Mouse (Mus musculus): ENCODE measurements around the gene Hs6st1. TPM values are rescaled to one million over a fixed set of nuclear protein-coding genes. Genes with fewer than 3 reads are reported as not detected.

Gene Hs6st1
- total and polyA plus RNA-seq, 3 experiments: 9.1 to 18.1 (median 17.7) TPM

DNA sequence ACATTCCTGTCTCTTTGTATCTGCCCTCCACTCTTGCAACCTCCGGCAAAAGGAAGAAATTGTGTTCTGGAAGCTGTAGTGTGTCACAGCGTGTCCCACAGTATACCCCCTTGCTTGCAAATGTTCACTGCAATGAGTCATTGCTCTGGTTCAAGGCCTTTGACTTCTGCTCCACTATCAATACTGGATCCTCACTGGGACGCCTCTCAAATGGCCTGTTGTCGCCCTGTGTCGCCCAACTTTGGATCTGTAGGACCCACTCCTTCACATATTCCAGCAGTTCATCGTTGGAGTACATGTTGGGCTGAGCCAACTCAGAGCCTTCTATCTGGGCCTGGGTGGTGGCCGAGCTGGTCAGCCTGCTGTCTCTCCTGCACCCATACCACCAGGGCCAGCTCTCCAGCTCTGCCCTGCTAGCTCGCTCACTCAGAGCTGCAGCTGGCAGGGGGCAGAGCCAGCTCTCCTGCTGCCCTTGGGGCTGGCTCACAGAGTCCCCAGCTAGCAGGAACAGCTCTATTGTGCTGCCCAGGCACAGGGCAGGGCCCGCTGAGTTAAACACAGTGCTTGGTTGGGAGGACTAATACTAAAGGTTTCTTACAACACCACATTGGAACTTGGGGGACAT lies 50.0 kb downstream of the Hs6st1 start:
- no peaks in the 10 kb centered on the region for H3K9me3 ChIP-seq (replicated peaks; ENCODE audit: low read length)
- in situ Hi-C loops (cut with MboI; ENCODE audit: low pct_ligation_motif_present, low pct_unique_long_range_greater_than_20kb, low sequenced_read_pairs): no loop called here
- H3K4me2 ChIP-seq (ENCODE audit: insufficient read depth, low read depth, poor library complexity, severe bottlenecking): no peak overlapping the region
- DNase-seq (ENCODE audit: extremely low read depth): no peak
- no peaks in the 10 kb centered on the region for H3K36me3 ChIP-seq (replicated peaks in 1 of 2; ENCODE audit: control insufficient read depth in 1 of 2, insufficient read depth in 1 of 2, low read length in 1 of 2)
- no peak overlapping the region for H3K27ac ChIP-seq (ENCODE audit: insufficient read depth, low read depth)
- TF ChIP-seq IRF4 (IDR thresholded peaks at IDR 0.05; ENCODE audit: low read depth, low read length): no peak
- TF ChIP-seq MEF2A (IDR thresholded peaks at IDR 0.05; ENCODE audit: borderline replicate concordance, low read depth, low read length): no peak
- TF ChIP-seq UBTF (IDR thresholded peaks at IDR 0.05; ENCODE audit: low read depth, low read length): no peak
- TF ChIP-seq RCOR1 (conservative IDR thresholded peaks at IDR 0.05; ENCODE audit: low read depth, low read length): no peak
- TF ChIP-seq SMC3 (IDR thresholded peaks at IDR 0.05; ENCODE audit: low read depth, low read length): no peak
- dilution Hi-C loops (cut with MboI; ENCODE audit: extremely low pct_ligation_motif_present, extremely low pct_unique_long_range_greater_than_20kb, low sequenced_read_pairs): no loop called here
- peaks cover under 1 to 12% of the 10 kb centered on the region in 2 experiments; a peak in 2 of 4 replicates for H3K4me1 ChIP-seq (ENCODE audit: control insufficient read depth in 1 of 2, insufficient read depth in 2 of 2)
- H3K4me3 ChIP-seq (replicated peaks in 1 of 3; ENCODE audit: low read depth in 2 of 3, low read length in 2 of 3, poor library complexity in 1 of 3): no peak overlapping the region
- no peak overlapping the region for H3K9ac ChIP-seq (ENCODE audit: insufficient read depth, low read depth)
- H3K79me2 ChIP-seq (replicated peaks; ENCODE audit: control insufficient read depth, extremely low read depth, insufficient read depth, poor library complexity, severe bottlenecking): no peaks in the 10 kb centered on the region
- H3K27me3 ChIP-seq (replicated peaks): no peaks in the 10 kb centered on the region

- Histone ChIP-seq H3K9me3 (replicated peaks; ENCODE audit: low read length) (no peaks in the 10 kb centered on the region), H3K4me2 (ENCODE audit: insufficient read depth, low read depth, poor library complexity, severe bottlenecking) (no peak overlapping the region), H3K4me1 (ENCODE audit: control insufficient read depth in 1 of 2, insufficient read depth in 2 of 2) (peaks cover 0 to 6% of the 10 kb centered on the region in 2 experiments; a peak in 2 of 4 replicates), H3K79me2 (replicated peaks; ENCODE audit: control insufficient read depth, extremely low read depth, insufficient read depth, poor library complexity, severe bottlenecking) (no peaks in the 10 kb centered on the region), H3K27ac (ENCODE audit: insufficient read depth, low read depth) (no peak overlapping the region), H3K4me3 (replicated peaks in 1 of 3; ENCODE audit: low read depth in 2 of 3, low read length in 2 of 3, poor library complexity in 1 of 3) (no peak overlapping the region), H3K27me3 (replicated peaks) (no peaks in the 10 kb centered on the region), H3K36me3 (replicated peaks in 1 of 2; ENCODE audit: control insufficient read depth in 1 of 2, insufficient read depth in 1 of 2, low read length in 1 of 2) (no peaks in the 10 kb centered on the region), H3K9ac (ENCODE audit: insufficient read depth, low read depth) (no peak overlapping the region)
- TF ChIP-seq CTCF (conservative IDR thresholded peaks at IDR 0.05 in 1 of 2, IDR thresholded peaks at IDR 0.05 in 1 of 2; ENCODE audit: low read depth in 2 of 2, low read length in 2 of 2) (no peak), BHLHE40 (IDR thresholded peaks at IDR 0.05; ENCODE audit: low read depth, low read length) (no peak), SMC3 (IDR thresholded peaks at IDR 0.05; ENCODE audit: low read depth, low read length) (no peak), MYC (IDR thresholded peaks at IDR 0.05; ENCODE audit: low read depth, low read length) (no peak), ZC3H11A (IDR thresholded peaks at IDR 0.05; ENCODE audit: low read depth, low read length) (no peak), KAT2A (IDR thresholded peaks at IDR 0.05; ENCODE audit: insufficient replicate concordance, low read length) (no peak), MEF2A (IDR thresholded peaks at IDR 0.05; ENCODE audit: borderline replicate concordance, low read depth, low read length) (no peak)
- DNase-seq (ENCODE audit: extremely low read depth): no peak
- dilution Hi-C loops (cut with MboI; ENCODE audit: extremely low pct_ligation_motif_present, extremely low pct_unique_long_range_greater_than_20kb, low sequenced_read_pairs): no loop called here
- in situ Hi-C loops (cut with MboI; ENCODE audit: low pct_ligation_motif_present, low pct_unique_long_range_greater_than_20kb, low sequenced_read_pairs): no loop called here
These were observed 50.8 kb downstream of the Hs6st1 start for GRCm38 (mm10) chr1:36118958-36119357.

DNA sequence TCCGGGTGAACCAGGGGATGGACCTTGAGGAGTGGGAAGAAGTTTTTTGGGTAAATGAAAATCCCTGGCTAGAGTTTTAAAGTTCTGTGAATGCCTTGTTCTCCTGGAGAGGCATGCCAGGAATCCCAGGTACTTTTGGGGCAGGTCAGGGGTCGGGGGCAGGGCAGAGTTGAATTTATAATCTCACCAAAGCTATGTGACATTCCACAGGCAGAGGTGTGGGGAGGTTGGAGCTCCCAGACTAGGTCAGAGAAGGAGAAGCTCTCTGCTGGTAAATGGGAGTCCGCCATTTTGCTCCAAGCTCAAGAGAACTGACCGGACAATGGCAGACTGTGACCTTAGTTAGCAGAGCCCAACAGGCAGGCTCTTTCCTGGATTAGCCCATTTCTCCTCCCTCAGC lies 51.2 kb downstream of the Hs6st1 start:
- in situ Hi-C loops (cut with MboI; ENCODE audit: low pct_ligation_motif_present, low pct_unique_long_range_greater_than_20kb, low sequenced_read_pairs) (no loop called here), dilution Hi-C loops (cut with MboI; ENCODE audit: extremely low pct_ligation_motif_present, extremely low pct_unique_long_range_greater_than_20kb, low sequenced_read_pairs) (no loop called here)
- H3K27me3 ChIP-seq (replicated peaks): no peaks in the 10 kb centered on the region

More for the DNA sequence above, 51.2 kb downstream of the Hs6st1 start:
- H3K9ac ChIP-seq (ENCODE audit: insufficient read depth, low read depth): no peak overlapping the region
- H3K27ac ChIP-seq (ENCODE audit: insufficient read depth, low read depth): no peak overlapping the region
- TF ChIP-seq JUND (conservative IDR thresholded peaks at IDR 0.05; ENCODE audit: low read depth, low read length) (no peak), GABPA (IDR thresholded peaks at IDR 0.05; ENCODE audit: insufficient replicate concordance, low read depth, low read length) (no peak), MYC (IDR thresholded peaks at IDR 0.05; ENCODE audit: low read depth, low read length) (no peak)
- no peak for DNase-seq (ENCODE audit: extremely low read depth)
- peaks cover 1 to 4% of the 10 kb centered on the region in 2 experiments for H3K4me1 ChIP-seq (ENCODE audit: control insufficient read depth in 1 of 2, insufficient read depth in 2 of 2)
- no peak overlapping the region for H3K4me3 ChIP-seq (replicated peaks in 1 of 3; ENCODE audit: low read depth in 2 of 3, low read length in 2 of 3, poor library complexity in 1 of 3)
- H3K9me3 ChIP-seq (replicated peaks; ENCODE audit: low read length): peaks cover 4% of the 10 kb centered on the region
- no peaks in the 10 kb centered on the region for H3K79me2 ChIP-seq (replicated peaks; ENCODE audit: control insufficient read depth, extremely low read depth, insufficient read depth, poor library complexity, severe bottlenecking)
- H3K4me2 ChIP-seq (ENCODE audit: insufficient read depth, low read depth, poor library complexity, severe bottlenecking): no peak overlapping the region
- H3K36me3 ChIP-seq (replicated peaks in 1 of 2; ENCODE audit: control insufficient read depth in 1 of 2, insufficient read depth in 1 of 2, low read length in 1 of 2): peaks cover 2% of the 10 kb centered on the region in 2 experiments

Measured in CH12.LX (cell line).